Mouse (Mus musculus): ENCODE data around the gene Adgrd1.

- TF ChIP-seq CTCF (IDR thresholded peaks at IDR 0.05; ENCODE audit: extremely low read depth, insufficient read depth, low read length): no peak
- no peak for TF ChIP-seq POLR2A (IDR thresholded peaks at IDR 0.05; ENCODE audit: extremely low read depth, insufficient read depth, low read length)
Observed at GRCm38 (mm10) chr5:129200132-129200531, 103.6 kb downstream of the Adgrd1 start.
